Mouse (Mus musculus) lung, postnatal 0 days (tissue): ENCODE results near the gene Med27. TPM values are rescaled to one million over a fixed set of nuclear protein-coding genes. Genes with fewer than 3 reads are reported as not detected.

Experiments
- ATAC-seq: fragments of 200-750 bp; cut with Nextera tagmentation; 2 replicates; pipeline ENCODE4 v1.8.0; 2017; ENCODE audit warnings: moderate library complexity
- DNase-seq: peaks from one replicate; pipeline ENCODE4 v3.0.0-alpha.2; 2016; ENCODE audit warnings: low spot score
- H3K27ac ChIP-seq: fragments of 300-500 bp; sonication (generic); 2 replicates; pipeline ENCODE4 v1.5.1; 2014; ENCODE audit warnings: antibody characterized with exemption, mild to moderate bottlenecking, low read length, mixed read lengths
- H3K27me3 ChIP-seq: fragments of 300-500 bp; sonication (generic); replicated peaks from 2 replicates; pipeline ENCODE4 v1.6.1; 2014; ENCODE audit warnings: low read length, mixed read lengths; ENCODE audit not compliant: insufficient read depth
- H3K36me3 ChIP-seq: fragments of 300-500 bp; sonication (generic); 2 replicates; pipeline ENCODE4 v1.6.1; 2014; ENCODE audit warnings: low read length, mixed read lengths; ENCODE audit not compliant: insufficient read depth
- H3K4me1 ChIP-seq: fragments of 300-500 bp; sonication (generic); 2 replicates; pipeline ENCODE4 v1.6.1; 2014; ENCODE audit warnings: antibody characterized with exemption, low read depth, low read length, mixed read lengths; ENCODE audit not compliant: insufficient read depth
- H3K4me2 ChIP-seq: fragments of 300-500 bp; sonication (generic); replicated peaks from 2 replicates; pipeline ENCODE4 v1.6.1; 2014; ENCODE audit warnings: low read depth, mild to moderate bottlenecking, low read length, moderate library complexity, mixed read lengths
- H3K4me3 ChIP-seq: fragments of 300-500 bp; sonication (generic); 2 replicates; pipeline ENCODE4 v1.5.1; 2014; ENCODE audit warnings: low read depth, low read length
- H3K9ac ChIP-seq: fragments of 300-500 bp; sonication (generic); replicated peaks from 2 replicates; pipeline ENCODE4 v1.6.1; 2014; ENCODE audit warnings: low read depth, mild to moderate bottlenecking
- H3K9me3 ChIP-seq: fragments of 300-500 bp; sonication (generic); 2 replicates; pipeline ENCODE4 v1.6.1; 2016; ENCODE audit warnings: low read length, mixed read lengths
- CTCF ChIP-seq: IDR thresholded peaks from 2 replicates; pipeline ENCODE4 v1.5.1; 2016; ENCODE audit warnings: antibody characterized with exemption, mild to moderate bottlenecking
- EP300 ChIP-seq: IDR thresholded peaks from 2 replicates; pipeline ENCODE4 v1.6.1; 2016; ENCODE audit warnings: antibody characterized with exemption, mild to moderate bottlenecking, control low read depth
- WGBS: fragments of 180-500 bp; shearing (Covaris S2); extraction: QIAGEN DNeasy Blood & Tissue Kit; methylation state at CpG from one replicate; pipeline ENCODE4 v1.1.7; 2014; 5-methylcytosine and 5-hydroxymethylcytosine counted together
- polyA plus RNA-seq: library from polyadenylated mRNA; unstranded; fragments of >200 nt; fragmentation: Nextera tagmentation; extraction: Ambion mirVana; gene quantifications from 2 replicates; pipeline ENCODE4 v1.2.1, GENCODE M21; 2015

The Med27 gene
- polyA plus RNA-seq, 1 experiment from 2014 or later: 37.1 TPM

DNA sequence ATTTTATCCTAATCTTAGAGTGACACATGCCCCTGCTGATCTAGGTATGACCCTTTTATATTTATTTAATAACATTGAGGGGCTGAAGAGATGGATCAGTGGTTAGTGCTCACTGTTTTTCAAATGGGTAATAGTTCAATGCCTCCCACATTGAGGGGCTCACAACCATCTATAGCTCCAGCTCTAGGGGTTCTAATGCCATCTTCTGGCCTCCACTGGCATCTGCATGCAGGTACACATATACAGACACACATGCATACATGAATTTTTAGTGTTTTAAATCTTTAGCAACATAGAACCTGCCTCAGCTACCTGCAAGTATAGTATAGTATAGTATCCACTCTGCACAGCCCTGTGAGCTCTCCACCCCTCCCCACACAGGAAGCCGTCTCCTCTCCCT, 130.1 kb downstream of the Med27 start:
- H3K27me3 ChIP-seq: no peaks in the 10 kb centered on the region
- TF ChIP-seq CTCF (peak; percentile 42), EP300 (no peak)
- H3K36me3 ChIP-seq: no peaks in the 10 kb centered on the region
- no peak overlapping the region for H3K27ac ChIP-seq
- no peaks in the 10 kb centered on the region for H3K4me1 ChIP-seq
- H3K4me2 ChIP-seq: no peak overlapping the region
- H3K9me3 ChIP-seq: no peaks in the 10 kb centered on the region
- 93% methylated on average over 1 of the region's 1 CpGs for WGBS
- ATAC-seq (no peak), DNase-seq (no peak)
- no peak overlapping the region for H3K9ac ChIP-seq
- no peak overlapping the region for H3K4me3 ChIP-seq

GRCm38 (mm10) chr2:29481856-29482255, 135.2 kb downstream of the Med27 start:
- no peak overlapping the region for H3K4me2 ChIP-seq
- H3K4me3 ChIP-seq: no peak overlapping the region
- no peaks in the 10 kb centered on the region for H3K9me3 ChIP-seq
- TF ChIP-seq CTCF: no peak
- no peak for TF ChIP-seq EP300
- DNase-seq: no peak
- H3K36me3 ChIP-seq: no peaks in the 10 kb centered on the region
- ATAC-seq: no peak
- no peak overlapping the region for H3K27ac ChIP-seq
- WGBS: 46% methylated on average over 8 of the region's 8 CpGs
- H3K27me3 ChIP-seq: no peaks in the 10 kb centered on the region
- no peaks in the 10 kb centered on the region for H3K4me1 ChIP-seq
- no peak overlapping the region for H3K9ac ChIP-seq

- ATAC-seq (no peak), DNase-seq (no peak)
- Histone ChIP-seq H3K27me3 (no peaks in the 10 kb centered on the region), H3K9me3 (no peaks in the 10 kb centered on the region), H3K9ac (no peak overlapping the region), H3K36me3 (no peaks in the 10 kb centered on the region), H3K4me3 (no peak overlapping the region), H3K27ac (no peak overlapping the region), H3K4me1 (no peaks in the 10 kb centered on the region), H3K4me2 (no peak overlapping the region)
- WGBS: 48% methylated on average over 9 of the region's 9 CpGs
- TF ChIP-seq EP300: no peak
- TF ChIP-seq CTCF: no peak
These were observed 136.5 kb downstream of the Med27 start for GRCm38 (mm10) chr2:29482979-29483718.

- Histone ChIP-seq H3K4me2 (no peak overlapping the region), H3K9me3 (no peaks in the 10 kb centered on the region), H3K27me3 (no peaks in the 10 kb centered on the region), H3K4me3 (no peak overlapping the region), H3K27ac (no peak overlapping the region), H3K9ac (no peak overlapping the region), H3K36me3 (no peaks in the 10 kb centered on the region), H3K4me1 (no peaks in the 10 kb centered on the region)
- WGBS: 68% methylated on average over 2 of the region's 2 CpGs
- DNase-seq (no peak), ATAC-seq (no peak)
- TF ChIP-seq EP300 (no peak), CTCF (no peak)
These were observed 138.9 kb downstream of the Med27 start for GRCm38 (mm10) chr2:29485519-29485918.

DNA sequence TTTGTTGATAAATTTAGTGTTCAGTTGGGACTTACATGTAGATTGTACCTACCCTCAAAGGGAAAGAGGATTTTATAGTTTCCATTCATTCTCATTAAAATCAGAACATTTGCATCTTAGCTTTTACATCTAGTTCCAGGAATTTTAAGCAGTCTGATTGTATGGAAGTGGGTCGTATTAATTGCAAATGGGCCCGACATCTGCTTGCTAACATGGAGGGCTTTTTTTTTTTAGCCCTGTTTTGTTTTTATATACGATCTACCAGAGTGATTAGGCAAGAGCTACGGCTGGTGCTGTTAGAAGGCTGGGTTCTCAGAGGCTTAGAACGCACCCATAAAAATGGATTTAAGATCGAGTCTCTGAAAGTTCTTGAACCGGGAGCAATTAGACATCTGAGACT, 139.9 kb downstream of the Med27 start:
- TF ChIP-seq CTCF: no peak
- TF ChIP-seq EP300: no peak
- ATAC-seq (no peak), DNase-seq (no peak)
- Histone ChIP-seq H3K4me1 (no peaks in the 10 kb centered on the region), H3K27ac (no peak overlapping the region), H3K36me3 (no peaks in the 10 kb centered on the region), H3K9ac (no peak overlapping the region), H3K27me3 (no peaks in the 10 kb centered on the region), H3K9me3 (no peaks in the 10 kb centered on the region), H3K4me2 (no peak overlapping the region), H3K4me3 (no peak overlapping the region)
- 76% methylated on average over 7 of the region's 7 CpGs for WGBS

DNA sequence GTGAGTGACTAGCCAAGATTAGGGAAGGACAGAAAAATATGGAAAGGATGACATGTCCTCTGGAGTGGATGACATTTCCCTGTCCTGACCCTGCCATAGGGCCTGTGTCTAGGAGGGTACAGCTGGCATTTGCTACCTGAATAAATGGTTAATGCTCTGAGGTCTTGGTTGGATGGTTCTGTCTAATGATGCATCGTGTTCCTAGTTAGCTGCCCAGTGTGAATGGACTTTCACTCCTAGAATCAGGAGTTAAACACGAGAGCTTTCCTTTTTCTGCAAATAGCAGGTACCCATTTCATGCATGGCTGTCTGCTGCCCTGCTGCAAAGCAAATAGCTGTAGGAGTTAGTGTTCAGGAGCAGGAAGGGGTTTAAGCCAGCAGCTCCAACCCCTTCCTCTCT, 141.0 kb downstream of the Med27 start:
- Histone ChIP-seq H3K27ac (no peak overlapping the region), H3K4me2 (no peak overlapping the region), H3K27me3 (no peaks in the 10 kb centered on the region), H3K4me3 (no peak overlapping the region), H3K36me3 (no peaks in the 10 kb centered on the region), H3K9me3 (no peaks in the 10 kb centered on the region), H3K9ac (no peak overlapping the region), H3K4me1 (no peaks in the 10 kb centered on the region)
- DNase-seq (no peak), ATAC-seq (no peak)
- TF ChIP-seq EP300 (no peak), CTCF (no peak)
- WGBS: 90% methylated on average over 2 of the region's 2 CpGs
